Mouse (Mus musculus) C2C12 (cell line): ENCODE data around the gene Zscan29.

Experiments used
- CEBPB ChIP-seq: IDR thresholded peaks from one replicate; pipeline ENCODE4 v1.6.1; 2011; ENCODE audit warnings: low read depth, mild to moderate bottlenecking, control low read depth, moderate library complexity
- CTCF ChIP-seq: IDR thresholded peaks from one replicate; pipeline ENCODE4 v1.5.1; 2011; ENCODE audit not compliant: control insufficient read depth, insufficient read depth, insufficient read length
- FOSL1 ChIP-seq: IDR thresholded peaks from one replicate; pipeline ENCODE4 v1.8.0; 2011; ENCODE audit warnings: mild to moderate bottlenecking, low read length; ENCODE audit not compliant: poor library complexity, insufficient read depth, severe bottlenecking
- MAX ChIP-seq: IDR thresholded peaks from one replicate; pipeline ENCODE4 v1.6.1; 2011; ENCODE audit warnings: mild to moderate bottlenecking, control low read depth
- MYOD1 ChIP-seq: IDR thresholded peaks from one replicate; pipeline ENCODE4 v1.6.1; 2011; ENCODE audit warnings: low read depth; ENCODE audit not compliant: control insufficient read depth, insufficient read length
- MYOG ChIP-seq: IDR thresholded peaks from one replicate; pipeline ENCODE4 v1.6.1; 2011; ENCODE audit not compliant: control insufficient read depth, insufficient read length; ENCODE audit errors: extremely low read depth
- USF1 ChIP-seq: IDR thresholded peaks from one replicate; pipeline ENCODE4 v1.6.1; 2011; ENCODE audit warnings: low read depth, mild to moderate bottlenecking, control low read depth, moderate library complexity

DNA sequence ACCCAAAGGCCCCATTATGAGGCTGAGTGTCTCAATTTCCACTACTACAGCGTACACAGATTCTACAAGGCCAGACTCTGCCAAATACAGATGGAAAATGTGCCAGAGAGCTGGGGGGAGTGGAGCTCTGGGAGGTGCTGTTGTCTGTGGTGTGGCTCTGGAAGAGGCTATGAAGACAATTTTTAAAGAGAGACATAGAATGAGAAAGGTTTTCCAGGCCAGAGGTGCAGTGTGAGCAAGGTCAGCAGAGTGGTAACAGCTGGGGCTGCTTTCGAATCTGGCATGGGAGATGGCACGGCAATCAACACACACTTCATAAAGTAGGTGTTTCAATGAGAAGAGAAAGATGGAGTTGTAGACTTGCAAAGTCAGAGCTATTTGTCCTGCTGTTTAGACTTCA lies 51.7 kb downstream of the Zscan29 start:
- TF ChIP-seq MAX (no peak), CTCF (no peak), USF1 (no peak), FOSL1 (no peak), CEBPB (no peak), MYOG (no peak), MYOD1 (no peak)
